Mouse (Mus musculus) heart, postnatal 14 days (tissue): ENCODE data around the gene Fndc3a. TPM values are rescaled to one million over a fixed set of nuclear protein-coding genes. Genes with fewer than 3 reads are reported as not detected.

Source experiments
- DNase-seq, 2 experiments: peaks; one replicate each; pipeline ENCODE4 v3.0.0; 2021 to 2022
- intact Hi-C: fragments of 180-260 bp; cut with DNase I; formaldehyde crosslinking; loops from one replicate; pipeline ENCODE4 v1.15.1; 2025
- total RNA-seq, 2 experiments: library from RNA; stranded (reverse); gene quantifications; 2 replicates each; pipeline ENCODE4 v1.2.3; 2021

Gene Fndc3a
- total RNA-seq, 2 experiments from 2014 or later: 14.2 to 18.4 TPM

DNA sequence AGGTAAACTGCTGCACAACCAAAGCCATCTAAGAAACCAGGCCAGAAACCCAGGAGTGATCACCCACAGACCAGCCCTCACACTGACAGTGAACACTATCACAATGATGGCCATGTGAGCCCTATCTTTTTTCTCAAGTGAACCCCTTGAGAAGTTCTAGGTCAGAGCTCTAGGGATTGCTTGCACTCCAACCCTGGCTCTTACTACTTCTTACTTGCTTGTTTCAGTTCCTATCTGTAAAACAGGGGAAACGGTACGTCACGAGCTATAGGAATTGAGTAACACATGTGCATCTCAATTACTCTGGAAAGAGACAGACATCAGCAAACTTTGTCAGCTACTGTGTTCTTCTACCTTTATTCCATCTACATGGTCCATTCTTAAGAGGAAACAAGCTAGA is 128.8 kb downstream of the Fndc3a start:
- no peak for DNase-seq
- intact Hi-C loops: no loop called here

DNA sequence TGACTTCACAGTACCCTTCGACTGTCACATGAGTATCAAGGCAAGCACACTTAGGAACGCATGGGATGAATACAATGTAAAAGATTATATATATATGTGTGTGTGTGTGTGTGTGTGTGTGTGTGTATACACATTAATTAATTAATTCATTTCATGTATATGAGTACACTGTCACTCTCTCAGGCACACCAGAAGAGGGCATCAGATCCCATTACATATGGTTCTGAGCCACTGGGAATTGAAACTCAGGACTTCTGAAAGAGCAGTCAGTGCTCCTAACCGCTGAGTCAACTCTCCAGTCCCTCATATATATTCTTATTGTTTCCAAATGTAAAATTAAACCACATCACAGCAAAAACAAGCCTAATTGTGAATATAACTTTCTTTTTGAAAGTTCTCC is 133.5 kb downstream of the Fndc3a start:
- intact Hi-C loops: loop anchor here (5.0 to 10.0 kb wide), 2 partner anchors 409 to 426 kb away; no protein-coding TSS in a partner anchor
- no peak for DNase-seq

DNA sequence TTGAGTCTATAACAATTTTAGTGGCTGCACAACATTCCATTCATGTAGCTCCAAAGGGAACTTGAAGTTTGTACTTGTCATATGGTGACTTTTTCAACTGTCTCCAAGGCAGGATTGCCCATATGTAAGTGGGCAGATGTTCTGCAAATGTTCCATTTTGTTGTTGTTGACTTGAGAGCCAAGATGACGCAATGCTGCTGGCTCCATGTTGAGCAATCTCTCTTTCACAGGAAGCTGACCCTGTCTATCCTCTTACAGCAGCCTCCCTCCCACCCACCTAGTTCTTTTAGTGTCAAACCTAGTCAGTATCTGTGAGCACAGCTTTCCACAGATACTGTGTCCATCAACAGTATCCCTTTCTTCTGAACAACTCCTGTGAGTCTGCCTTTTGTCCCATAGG is 145.9 kb downstream of the Fndc3a start:
- DNase-seq: peak in 1 of 2 experiments; percentile 14
- intact Hi-C loops: no loop called here

DNA sequence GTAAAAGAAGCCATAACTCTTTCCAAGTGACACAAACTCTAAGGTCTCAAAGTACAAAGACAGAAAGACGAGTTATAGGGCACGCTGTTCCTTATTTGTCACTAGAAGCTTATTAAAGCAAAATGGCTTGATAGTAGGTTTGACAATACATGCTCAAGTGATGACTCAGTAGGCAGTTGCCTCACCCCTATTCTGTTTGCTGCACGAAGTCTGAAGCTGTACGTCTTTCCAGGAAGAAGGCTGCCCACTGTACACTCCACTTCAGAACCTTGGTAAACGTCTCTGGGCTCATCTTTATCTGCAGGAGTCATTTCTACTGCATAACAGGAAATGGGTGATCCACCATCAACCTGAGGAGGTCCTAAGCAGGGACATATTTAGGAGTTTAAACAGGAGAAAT is 151.0 kb downstream of the Fndc3a start:
- no peak for DNase-seq
- intact Hi-C loops: no loop called here

DNA sequence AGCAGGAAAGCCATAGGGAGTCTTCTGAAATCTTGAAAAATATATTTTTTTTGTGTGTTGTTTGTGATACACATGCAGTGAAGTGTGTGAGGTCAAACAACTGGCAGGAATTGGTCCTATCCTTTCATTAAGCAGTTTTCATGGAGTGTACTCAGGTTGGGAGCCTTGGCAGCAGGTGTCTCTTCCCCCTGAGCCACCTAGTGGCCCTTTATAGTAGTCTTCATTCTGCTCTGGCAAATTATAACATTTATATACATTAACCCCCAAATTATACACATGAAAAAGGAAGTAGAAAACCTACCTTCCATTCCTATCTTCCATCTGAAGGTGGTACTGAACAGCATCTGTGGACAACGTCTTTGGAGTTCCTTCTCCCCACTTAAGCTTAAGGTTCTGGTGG is 154.0 kb downstream of the Fndc3a start:
- DNase-seq: no peak
- intact Hi-C loops: no loop called here

DNA sequence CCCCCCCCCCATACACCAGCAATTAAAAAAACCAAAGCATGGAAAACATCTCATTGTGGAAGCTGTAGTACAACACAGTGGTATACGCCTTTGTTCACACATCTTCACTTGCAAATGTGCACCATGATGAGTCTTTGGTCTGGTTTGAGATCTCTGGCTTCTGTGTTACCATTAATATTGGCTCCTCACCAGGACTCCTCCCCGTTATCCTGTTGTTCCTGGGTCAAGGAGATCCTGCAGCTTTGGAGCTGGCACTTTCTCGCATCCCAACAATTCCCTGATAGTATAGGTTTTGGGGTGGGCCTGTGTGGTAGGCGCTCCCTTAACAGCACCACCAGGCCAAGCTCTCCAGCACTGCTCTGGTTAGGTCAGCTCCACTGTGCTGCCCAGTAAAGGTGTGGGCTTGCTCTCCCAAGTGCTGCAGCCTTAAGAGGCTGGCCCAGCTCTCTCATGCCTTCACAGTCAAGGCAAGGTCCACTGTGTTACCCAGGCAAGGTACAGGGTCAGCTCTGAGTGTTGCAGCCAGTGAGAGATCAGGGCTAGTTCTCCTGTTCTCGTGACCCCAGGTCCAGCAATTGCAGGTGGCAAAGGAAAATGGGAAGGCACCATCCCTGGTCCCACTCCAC is 173.3 kb downstream of the Fndc3a start:
- DNase-seq: no peak
- intact Hi-C loops: no loop called here

DNA sequence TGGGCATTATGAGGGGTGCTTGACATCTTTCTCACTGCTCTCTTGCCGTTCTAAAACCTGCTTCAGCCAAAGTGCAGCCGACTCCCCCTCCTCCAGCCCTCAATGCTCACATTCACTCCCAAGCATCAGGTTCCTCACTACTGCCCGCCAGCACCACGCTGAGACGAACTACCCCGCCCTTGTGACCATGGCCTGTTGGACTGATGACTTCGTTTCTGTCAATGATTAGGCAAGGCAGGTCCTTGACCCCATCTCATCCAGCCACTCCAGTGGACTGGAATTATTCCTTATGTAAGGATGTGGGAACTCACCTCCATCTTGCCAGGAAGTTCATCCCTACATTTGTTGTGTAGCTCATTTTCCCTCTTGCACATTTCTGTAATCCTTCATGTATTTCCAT is 175.9 kb downstream of the Fndc3a start:
- intact Hi-C loops: no loop called here
- no peak for DNase-seq

DNA sequence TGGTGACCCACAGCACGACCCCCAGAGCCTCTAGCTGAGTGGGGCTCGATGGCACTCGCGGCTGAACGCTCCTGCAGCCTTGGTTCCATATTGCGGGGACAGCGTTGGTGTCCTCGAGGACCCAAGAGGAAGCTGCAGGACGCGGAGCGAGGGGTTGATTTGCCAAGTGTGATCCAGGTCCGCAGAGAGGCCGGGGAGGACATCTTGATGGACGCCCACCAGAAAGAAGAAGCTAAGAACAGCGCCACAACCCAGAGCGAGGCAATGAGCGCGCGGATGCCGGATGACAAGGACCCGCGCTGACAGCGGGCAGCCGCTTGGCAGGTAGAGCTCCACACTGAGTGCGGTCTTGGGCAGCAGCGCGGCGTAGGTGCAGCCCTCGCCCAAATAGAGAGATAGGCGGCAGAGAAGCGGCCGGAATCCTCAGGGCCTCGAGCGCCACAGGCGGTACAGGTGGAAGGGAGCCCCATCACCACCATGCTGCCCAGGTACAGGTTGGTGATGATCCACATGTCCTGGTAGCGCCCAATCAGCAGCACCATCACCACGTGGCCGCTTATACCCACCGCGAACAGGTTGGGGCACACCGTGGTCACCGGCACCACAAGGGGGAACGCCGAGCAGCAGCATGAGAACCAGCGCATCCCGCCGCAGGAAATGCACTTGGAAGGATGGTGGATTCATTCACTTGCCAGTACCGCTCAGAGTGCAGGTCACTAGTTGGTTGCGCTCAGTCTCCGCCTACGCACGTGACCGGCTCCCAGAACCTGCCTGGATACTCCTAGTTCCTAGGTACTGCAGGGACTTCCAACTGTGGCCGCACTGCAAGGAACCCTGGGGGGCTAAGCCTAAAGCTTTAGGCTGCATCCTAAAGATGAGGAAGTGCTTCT is 177.5 kb downstream of the Fndc3a start:
- DNase-seq: no peak
- intact Hi-C loops: no loop called here

DNA sequence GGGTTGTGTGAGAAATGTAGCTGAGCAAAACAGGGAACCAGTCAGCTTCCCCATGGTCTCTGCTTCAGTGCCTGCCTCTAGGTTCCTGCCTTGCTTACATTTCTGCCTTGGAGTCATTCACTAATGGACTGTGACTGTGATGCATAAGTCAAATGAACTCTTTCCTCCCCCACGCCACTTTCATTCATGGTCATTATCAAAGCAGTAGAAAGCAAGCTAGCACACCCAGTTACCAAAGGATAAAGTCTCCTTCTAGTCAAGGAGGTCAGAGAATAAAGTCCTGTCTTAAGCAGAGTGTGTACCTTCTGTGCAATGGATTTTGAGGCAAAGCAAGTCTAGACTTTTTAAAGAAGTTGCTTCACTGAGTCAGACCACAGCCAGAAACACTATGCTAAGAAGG is 182.7 kb downstream of the Fndc3a start:
- no peak for DNase-seq
- intact Hi-C loops: no loop called here

DNA sequence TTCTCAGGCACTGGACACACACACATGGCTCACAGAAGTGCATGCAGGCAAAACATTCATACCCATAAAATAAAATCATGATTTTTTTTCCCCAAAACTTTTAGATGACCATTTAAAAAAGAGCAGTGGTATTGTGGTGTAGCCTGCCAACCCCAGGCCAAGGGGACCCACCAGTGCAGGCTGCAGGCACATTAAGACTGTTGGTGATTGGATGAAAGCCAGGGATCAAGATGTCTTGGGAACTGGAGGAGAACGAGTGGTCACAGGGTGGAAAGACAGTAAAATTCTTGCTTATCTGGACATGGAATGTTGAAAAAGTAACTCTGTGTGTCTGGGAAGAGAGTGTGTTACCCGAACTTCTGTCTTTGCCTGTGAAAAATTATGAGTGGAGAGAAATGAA is 190.2 kb downstream of the Fndc3a start:
- no peak for DNase-seq
- intact Hi-C loops: loop anchor here (5.0 kb wide), 2 partner anchors 142 to 1737 kb away; no protein-coding TSS in a partner anchor

DNA sequence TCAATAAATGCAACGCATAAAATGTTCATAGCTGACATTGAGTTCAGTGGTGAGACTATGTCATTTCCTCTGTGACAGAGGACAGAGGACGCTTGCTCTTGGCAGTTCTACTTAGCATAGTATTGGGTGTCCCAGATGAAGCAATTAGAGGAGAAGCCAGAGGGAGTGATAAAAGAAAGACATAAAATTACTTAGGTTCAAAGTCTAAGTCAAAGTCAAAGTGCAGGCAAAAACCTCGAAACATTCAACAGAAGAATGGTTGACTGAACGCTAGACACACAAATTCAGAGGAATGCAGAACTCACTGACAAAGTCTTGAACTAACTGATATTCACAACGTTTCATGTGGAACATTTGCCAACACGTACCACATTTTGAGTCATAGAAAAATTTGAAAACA is 191.0 kb downstream of the Fndc3a start:
- no peak for DNase-seq
- intact Hi-C loops: loop anchor here (5.0 kb wide), 2 partner anchors 141 to 1736 kb away; no protein-coding TSS in a partner anchor

DNA sequence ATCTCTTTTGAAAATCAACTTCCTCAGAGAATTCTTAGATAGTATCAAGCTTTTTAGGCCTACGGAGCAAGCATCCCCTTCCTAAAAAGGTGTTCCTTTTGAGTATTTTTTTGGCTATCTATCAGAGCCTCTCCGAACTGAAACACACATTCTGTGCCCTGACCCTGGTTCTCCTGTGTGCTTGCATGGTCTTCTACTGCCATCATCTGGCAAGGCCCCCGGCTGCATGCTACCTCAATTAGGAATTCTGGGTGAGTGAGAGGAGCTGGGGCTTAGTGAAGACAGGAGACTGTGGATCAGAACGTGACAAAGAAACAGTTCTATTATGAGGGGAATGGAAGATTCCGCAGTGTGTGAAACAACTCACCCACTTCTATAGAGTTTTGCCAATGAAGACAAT is 193.4 kb downstream of the Fndc3a start:
- DNase-seq: peak; percentile 46 to 63
- intact Hi-C loops: loop anchor here (5.0 kb wide), 2 partner anchors 139 to 1734 kb away; no protein-coding TSS in a partner anchor

DNA sequence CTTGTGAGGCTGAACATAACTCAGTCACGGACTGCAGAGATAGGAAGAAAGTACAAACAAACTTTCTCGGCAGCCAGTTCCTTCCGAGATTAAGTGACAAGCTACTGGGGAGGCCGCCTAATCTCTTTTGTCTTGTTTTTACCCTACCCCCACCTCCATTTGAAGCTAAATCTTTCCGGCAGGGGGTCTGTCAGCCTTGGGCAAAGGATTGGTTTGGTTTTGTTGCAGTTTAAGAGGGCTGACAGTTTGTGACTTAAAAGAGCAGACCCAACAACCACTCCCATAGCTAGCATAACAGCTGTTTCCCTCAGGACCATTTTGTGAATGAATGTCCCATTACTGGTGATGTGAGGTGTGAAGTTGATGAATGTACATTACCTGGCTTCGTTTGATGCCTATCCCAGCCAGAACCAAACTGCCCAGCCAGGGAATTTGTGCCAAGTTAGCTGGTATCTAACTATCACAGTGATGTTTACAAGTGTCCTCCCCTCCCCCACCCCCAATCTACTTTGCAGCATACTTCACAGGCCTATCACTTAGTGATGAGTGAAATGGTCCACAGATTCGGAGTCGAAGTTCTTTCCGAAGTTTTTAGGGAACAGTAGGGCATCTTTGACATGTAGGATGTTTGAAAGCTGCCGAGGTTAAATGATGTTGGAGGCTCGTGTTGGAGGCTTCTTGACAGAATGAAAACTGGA is 202.9 kb downstream of the Fndc3a start:
- DNase-seq: no peak
- intact Hi-C loops: no loop called here

DNA sequence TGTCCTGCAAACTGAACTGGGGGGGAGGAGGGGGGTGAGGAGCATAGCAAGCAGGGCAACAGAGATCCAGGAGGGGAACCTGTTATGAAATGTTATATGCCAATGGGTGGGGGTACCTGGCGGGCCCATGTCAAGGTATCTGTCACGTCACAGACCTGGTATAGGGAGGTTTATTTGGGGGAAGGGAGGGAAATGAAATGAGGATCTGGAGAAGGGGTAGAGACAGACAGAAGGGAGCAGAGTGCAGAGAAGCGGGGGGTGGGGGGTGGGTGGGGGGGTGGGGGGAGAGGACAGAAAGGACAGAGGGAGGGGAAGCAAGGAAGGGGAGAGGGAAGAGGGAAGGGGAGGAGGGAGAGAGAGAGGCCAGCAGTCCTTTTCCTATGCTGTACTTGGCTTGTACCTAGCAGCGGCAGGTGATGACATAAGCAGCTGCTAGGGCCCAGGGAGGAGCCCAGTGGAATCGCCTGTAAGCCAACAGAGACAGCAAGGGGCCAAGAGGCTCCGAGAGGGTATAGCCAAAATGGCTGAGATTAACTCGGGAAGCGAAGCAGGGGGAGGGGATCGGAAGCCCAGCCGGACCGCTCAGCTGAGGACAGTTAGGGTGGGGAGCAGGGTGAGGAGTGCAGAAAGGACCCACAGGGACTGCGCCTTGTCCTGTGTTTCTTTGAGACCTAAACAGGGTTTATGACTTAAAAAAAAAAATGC is 203.6 kb downstream of the Fndc3a start:
- peak; percentile 9 to 23 for DNase-seq
- intact Hi-C loops: no loop called here

DNA sequence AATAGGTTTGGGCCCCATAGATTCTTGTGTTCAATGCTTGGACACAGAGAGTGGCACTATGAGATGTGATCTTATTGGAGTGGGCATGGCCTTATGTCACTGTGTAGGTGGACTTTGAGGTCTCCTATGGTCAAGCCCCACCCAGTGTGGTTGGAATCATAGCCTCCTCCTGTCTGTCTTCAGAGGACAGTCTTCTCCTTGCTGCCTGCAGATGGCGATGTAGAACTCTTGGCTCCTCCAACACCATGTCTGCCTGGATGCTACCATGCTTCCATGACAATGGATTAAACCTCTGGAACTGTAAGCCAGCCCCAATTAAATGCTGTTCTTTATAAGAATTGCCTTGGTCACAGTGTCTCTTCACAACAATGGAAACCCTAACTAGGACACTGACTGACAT is 204.8 kb downstream of the Fndc3a start:
- no peak for DNase-seq
- intact Hi-C loops: no loop called here

DNA sequence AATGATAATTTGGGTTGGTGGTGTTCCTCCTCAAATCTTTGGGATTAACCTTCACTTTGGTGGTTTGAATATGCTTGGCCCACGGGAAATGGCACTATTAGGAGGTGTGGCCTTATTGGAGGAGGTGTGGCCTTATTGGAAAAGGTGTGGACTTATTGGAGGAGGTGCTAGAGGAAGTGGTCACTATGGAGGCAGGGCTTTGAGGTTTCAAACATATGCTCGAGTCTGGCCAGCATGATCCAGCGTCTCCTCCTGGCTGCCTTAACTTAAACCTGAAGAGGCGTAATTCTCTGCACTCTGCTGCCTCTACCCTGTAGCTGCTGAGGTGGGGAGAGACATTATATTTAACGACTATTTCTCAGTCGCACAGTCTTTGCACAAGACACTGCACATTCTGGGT is 206.6 kb downstream of the Fndc3a start:
- intact Hi-C loops: no loop called here
- DNase-seq: no peak

DNA sequence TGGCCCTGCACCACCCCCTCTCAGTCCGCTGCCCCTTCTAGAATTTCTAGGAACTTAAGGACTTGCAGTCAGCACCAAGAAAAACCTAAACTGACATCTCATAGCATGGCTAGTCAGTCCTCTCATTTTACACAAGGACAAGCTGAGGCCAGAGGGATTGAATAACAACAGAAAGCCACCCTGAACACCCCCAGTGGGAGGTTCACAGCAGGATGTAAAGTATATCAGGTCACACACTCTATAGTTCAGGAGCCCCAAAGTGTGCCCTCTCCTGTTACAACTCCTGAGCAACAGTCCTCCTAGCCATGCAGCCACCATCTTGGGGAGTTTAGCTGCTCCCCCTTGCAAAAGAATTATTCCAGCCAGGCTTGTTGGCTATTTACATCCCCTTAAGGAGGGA is 216.0 kb downstream of the Fndc3a start:
- intact Hi-C loops: no loop called here
- DNase-seq: no peak

DNA sequence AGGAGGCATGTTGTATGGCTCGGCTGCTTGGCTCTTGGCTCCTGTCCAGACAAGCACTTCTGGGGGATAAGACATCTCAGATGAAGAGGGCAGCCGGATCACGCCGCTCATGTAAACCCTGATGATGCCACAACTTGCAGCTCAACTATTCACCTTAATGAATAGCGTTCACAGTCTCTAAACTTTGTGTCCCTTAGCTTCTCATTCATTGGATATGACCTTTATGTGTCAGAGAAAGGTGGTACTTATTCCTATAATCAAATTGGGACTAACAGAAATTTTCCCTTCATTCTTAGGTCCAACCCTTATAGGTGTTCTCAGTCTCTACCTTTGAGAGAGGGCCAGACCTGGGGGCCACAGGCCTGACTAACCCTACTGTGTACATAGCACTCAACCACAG is 218.1 kb downstream of the Fndc3a start, which contains the start of gene Gm9195:
TSS of gene Gm9195 (minus strand) at position 101 of the 400 bp plus-strand sequence.
- intact Hi-C loops: no loop called here
- DNase-seq: no peak

DNA sequence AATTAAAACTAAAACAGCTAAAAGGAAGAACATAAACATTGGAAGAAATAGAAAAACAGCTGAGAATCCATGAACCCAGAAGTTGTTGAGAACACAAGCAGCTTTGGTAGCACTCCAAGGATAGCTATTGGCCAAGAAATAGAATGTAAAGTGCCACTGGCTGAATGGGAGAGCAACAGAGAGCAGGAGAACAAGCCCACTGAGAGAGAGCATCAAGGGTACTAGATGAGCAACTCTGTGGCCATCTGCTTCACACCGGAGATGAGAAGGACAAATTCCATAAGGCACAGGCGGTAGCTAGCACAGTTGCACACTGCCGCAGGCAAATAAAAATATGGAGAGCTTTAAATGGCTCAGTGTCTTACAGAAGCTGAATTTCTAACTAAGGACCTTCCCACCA is 219.4 kb downstream of the Fndc3a start:
- intact Hi-C loops: no loop called here

More for the DNA sequence above, 219.4 kb downstream of the Fndc3a start:
- no peak for DNase-seq
